Mouse (Mus musculus): ENCODE results near the gene Gnb1.
A peak's percentile ranks its signal among the peaks of the same experiment; 100 is the strongest.

Gene Gnb1

GRCm38 (mm10) chr4:155580420-155580819, 89.3 kb downstream of the Gnb1 start:
- DNase-seq = peak; percentile 76 to 77

DNA sequence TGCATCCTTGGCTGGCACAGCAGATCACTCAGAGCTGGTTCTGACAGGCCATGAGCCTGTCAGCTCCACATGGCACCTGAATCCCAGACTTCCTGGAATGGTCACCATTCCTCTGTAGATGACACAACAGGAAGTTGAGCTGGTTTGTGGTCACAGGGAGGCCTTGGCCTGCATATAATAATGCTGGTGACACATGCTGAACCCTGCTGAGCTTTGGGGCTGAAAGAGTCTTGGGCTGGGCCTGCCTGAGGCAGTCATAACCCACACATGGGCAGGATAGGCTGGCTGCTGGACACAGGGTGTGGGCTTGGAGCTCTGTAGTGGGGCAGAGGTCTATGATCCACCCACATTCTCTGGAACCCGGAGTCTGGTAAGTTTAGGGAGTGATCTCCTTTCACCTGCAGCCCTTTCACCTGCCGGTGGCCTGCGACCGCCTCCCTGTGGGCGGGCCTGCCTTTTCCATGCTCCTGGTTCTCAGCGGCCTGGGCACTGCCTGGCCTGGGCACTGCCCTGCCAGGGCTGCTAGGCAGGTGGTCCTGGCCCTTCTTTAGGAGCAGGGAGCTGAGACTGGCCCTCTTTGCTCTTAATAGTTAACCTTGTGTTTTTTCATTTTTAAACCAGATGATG, 91.2 kb downstream of the Gnb1 start:
- no peak for DNase-seq

DNA sequence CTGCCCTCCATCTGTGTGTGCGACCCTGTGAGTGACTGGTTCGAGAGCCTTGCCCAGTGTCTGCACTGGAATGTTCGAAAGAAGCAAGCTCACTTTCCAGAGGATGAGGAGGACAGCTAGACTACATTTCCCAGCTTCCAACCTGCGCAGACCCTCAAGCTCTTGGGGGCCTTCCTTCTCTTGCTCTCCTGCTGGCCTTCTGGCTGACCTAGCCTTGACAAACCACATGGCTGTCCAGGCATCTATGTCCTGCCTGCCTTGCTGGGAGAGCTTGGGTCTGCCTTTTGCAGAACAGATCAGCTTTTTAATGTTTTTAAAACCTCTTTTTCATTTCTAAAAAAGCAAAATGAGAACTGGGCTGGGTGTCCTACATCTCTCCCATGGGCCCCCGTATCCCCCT, 98.2 kb downstream of the Gnb1 start:
- DNase-seq = no peak

GRCm38 (mm10) chr4:155591012-155591719, 100.0 kb downstream of the Gnb1 start:
- no peak for DNase-seq

GRCm38 (mm10) chr4:155593780-155594179, 102.6 kb downstream of the Gnb1 start:
- DNase-seq = no peak

GRCm38 (mm10) chr4:155595777-155596176, 104.6 kb downstream of the Gnb1 start:
- DNase-seq = no peak

- no peak for DNase-seq
Observed at GRCm38 (mm10) chr4:155596606-155597005, 105.4 kb downstream of the Gnb1 start.

GRCm38 (mm10) chr4:155598536-155598935, 107.4 kb downstream of the Gnb1 start:
- DNase-seq = no peak

DNA sequence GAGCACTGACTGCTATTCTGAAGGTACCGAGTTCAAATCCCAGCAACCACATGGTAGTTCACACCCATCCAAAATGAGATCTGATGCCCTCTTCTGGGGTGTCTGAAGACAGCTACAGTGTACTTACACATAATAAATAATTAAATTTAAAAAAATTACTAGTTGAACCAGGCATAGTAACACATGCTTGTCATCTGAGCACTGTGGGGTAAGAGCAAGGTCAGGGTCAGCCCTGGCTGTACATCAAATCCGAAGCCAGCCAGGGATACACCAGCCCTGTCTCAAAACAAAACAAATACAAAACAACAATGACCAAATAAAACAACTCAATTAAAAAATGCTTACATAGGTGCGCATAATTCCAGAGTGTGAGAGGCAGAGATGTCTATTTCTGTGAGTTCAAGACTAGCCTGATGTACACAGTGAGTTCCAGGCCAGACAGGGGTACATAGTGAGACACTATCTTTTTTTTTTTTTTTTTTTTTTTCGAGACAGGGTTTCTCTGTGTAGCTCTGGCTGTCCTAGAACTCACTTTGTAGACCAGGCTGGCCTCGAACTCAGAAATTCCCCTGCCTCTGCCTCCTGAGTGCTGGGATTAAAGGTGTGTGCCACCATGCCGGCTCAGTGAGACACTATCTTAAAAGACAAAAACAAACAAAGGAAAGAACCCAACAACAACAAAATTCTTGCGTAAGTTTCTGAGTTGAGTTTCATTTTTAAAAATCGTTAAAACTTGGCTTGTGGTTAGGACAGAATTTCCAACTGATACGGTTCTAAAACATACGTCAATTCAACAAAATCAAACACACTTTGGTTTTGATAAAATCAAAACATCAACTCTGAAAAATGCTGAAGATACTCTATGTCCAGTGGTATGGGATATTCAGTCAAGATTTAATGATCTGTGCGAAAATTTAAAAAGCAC, 109.0 kb downstream of the Gnb1 start:
- no peak for DNase-seq

DNA sequence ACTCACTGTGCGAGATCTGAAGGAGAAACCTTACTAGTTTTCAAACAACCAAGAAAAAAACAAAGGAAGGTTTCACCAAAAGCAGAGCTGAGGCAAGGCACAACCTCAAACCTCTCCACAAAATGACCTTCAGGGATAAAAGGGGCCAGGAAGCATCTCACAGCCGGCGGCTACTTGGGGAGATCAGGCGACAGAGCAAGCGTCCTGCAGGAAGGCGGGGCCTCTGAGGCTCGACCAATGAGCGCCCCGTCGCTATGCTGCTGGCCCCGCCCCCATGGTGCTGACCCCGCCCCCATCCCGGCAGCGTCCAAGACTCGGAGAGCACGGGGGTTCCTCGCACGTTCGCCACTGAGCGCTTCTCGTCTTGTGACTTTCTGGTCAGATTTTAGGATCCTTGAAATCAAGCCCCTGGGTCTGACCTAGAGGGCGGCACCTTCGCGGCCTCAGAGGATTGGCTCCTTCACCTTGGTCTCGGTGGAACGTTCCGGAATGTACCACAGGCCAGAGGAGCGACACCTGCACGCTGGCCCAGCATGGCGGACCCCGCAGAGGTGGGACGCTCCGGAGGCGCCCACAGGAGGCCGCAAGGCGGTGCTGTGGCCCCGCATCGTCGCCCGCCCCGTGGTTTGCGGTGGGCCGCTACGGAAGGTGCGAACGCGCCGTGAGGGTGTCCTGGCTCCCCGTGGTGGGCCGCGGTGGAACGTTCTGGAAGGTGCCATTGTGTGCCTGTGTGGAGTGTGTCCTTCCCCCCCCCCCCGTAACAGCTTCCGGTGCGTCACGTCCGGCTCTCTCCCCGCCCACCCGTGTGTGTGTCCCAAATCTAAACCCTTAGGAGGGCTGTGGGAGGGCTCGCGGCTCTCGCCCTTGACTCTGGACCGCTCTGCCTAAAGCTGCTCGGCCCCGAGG, 110.2 kb downstream of the Gnb1 start, which contains the start of gene Slc35e2:
TSS of gene Slc35e2 (plus strand) at position 326 of the 906 bp plus-strand sequence.
- DNase-seq = peak; percentile 99

DNA sequence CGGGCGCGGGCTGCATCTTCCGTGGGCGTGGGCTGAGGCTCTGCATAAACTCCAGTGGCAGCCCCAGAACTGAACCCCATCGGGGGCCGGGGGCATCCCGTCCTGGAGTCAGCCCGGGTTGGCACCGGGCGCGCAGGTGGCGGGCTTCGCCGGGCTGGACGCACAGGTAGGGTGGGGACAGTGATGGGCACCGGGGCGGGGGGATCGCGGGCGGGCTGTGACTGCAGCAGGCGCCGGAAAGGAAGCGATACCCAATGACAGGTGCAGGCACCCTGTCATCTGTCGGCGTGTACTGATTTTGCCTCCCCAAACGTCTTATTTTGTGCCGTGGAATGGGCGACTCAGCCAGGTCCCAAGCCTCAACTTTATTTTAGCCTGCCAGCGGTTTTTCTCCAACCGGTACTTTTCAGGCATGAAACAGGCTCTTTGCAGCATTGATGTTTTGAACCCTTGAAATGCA, 110.9 kb downstream of the Gnb1 start:
- no peak for DNase-seq

- DNase-seq = no peak
Observed at GRCm38 (mm10) chr4:155602753-155603152, 111.6 kb downstream of the Gnb1 start.

DNA sequence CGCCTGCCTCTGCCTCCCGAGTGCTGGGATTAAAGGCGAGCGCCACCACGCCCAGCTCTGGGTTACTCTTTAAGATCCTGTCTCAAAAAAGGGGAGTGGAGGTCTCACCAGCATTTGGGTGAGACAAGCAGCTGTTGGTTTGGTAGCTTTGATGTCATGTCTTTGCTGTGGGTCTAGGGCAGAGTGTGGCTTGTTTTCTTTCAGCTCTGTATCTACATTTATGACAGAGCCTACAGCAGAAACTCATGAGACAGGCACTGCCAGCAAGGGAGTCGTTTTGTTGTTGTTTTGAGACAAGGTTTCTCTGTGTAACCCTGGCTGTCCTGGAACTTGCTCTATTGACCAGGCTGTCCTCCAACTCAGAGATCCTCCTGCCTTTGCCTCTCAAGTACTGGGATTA, 112.6 kb downstream of the Gnb1 start:
- DNase-seq = no peak

GRCm38 (mm10) chr4:155605132-155605531, 114.0 kb downstream of the Gnb1 start:
- no peak for DNase-seq

- no peak for DNase-seq
Observed at GRCm38 (mm10) chr4:155606825-155607224, 115.7 kb downstream of the Gnb1 start.

Data from kidney, postnatal 4 days (tissue).